Mouse (Mus musculus): ENCODE measurements around the gene Ksr2. TPM values are rescaled to one million over a fixed set of nuclear protein-coding genes. Genes with fewer than 3 reads are reported as not detected.

The Ksr2 gene
- polyA plus RNA-seq, 1 experiment, result 0.30 TPM

DNA sequence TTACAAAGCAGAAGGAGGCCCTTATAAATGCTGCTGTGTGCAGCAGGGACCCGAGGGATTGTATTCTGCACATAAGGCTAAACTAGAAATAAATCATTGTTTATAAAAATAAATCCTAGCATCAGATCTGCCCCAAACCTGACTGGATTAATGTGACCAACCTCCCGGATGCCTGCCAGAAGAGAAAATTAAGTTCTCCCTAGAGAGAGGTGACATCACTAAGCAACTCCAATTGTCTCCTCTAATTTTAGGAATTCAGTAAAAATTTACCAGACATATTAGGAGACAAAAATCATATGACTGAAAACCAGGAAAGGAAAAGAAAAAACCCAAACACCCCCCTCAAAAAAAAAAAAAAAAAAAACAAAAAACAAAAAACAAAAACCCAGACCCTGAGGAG is 221.4 kb downstream of the Ksr2 start:
- Histone ChIP-seq H3K36me3 (ENCODE audit: control insufficient read depth, insufficient read depth, low read length) (no peaks in the 10 kb centered on the region), H3K4me1 (ENCODE audit: control insufficient read depth, insufficient read depth, insufficient read length) (no peaks in the 10 kb centered on the region), H3K27ac (ENCODE audit: insufficient read depth, low read length) (no peak overlapping the region), H3K4me3 (ENCODE audit: extremely low read depth, insufficient read depth, insufficient read length) (no peak overlapping the region), H3K27me3 (ENCODE audit: control insufficient read depth, insufficient read depth, low read length) (no peaks in the 10 kb centered on the region)
- TF ChIP-seq POLR2A (IDR thresholded peaks at IDR 0.05; ENCODE audit: low read depth, low read length) (no peak), CTCF (IDR thresholded peaks at IDR 0.05; ENCODE audit: extremely low read depth, insufficient read depth, insufficient read length, insufficient replicate concordance) (no peak)
- 84% methylated on average over 2 of the region's 2 CpGs for WGBS
- DNase-seq (ENCODE audit: low read depth in 1 of 2, low spot score in 2 of 2), result no peak

DNA sequence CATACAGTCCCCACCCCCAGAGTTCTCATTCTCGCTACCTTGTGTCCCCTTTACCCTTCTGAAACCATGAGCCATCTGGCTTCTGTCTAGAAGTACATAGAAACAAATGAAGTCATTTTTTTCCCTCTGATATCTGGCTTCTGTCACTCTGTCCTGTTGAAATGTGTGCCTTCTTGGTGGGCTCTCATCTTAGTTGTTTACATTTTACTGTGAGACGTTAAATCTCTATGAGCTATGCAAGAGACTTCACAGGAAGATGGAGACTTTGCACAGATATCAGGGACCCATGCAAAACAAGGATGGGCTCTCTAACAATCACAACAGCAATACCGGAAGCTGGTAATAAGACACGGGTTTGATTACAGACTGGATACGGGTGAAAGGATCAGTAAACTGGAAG is 222.0 kb downstream of the Ksr2 start:
- 83% methylated on average over 5 of the region's 5 CpGs for WGBS
- Histone ChIP-seq H3K4me1 (ENCODE audit: control insufficient read depth, insufficient read depth, insufficient read length) (no peaks in the 10 kb centered on the region), H3K36me3 (ENCODE audit: control insufficient read depth, insufficient read depth, low read length) (no peaks in the 10 kb centered on the region), H3K27me3 (ENCODE audit: control insufficient read depth, insufficient read depth, low read length) (no peaks in the 10 kb centered on the region), H3K4me3 (ENCODE audit: extremely low read depth, insufficient read depth, insufficient read length) (no peak overlapping the region), H3K27ac (ENCODE audit: insufficient read depth, low read length) (no peak overlapping the region)
- no peak for DNase-seq (ENCODE audit: low read depth in 1 of 2, low spot score in 2 of 2)
- TF ChIP-seq POLR2A (IDR thresholded peaks at IDR 0.05; ENCODE audit: low read depth, low read length) (no peak), CTCF (IDR thresholded peaks at IDR 0.05; ENCODE audit: extremely low read depth, insufficient read depth, insufficient read length, insufficient replicate concordance) (no peak)

- Histone ChIP-seq H3K36me3 (ENCODE audit: control insufficient read depth, insufficient read depth, low read length) (no peaks in the 10 kb centered on the region), H3K4me1 (ENCODE audit: control insufficient read depth, insufficient read depth, insufficient read length) (no peaks in the 10 kb centered on the region), H3K4me3 (ENCODE audit: extremely low read depth, insufficient read depth, insufficient read length) (no peak overlapping the region), H3K27ac (ENCODE audit: insufficient read depth, low read length) (no peak overlapping the region), H3K27me3 (ENCODE audit: control insufficient read depth, insufficient read depth, low read length) (no peaks in the 10 kb centered on the region)
- TF ChIP-seq POLR2A (IDR thresholded peaks at IDR 0.05; ENCODE audit: low read depth, low read length) (no peak), CTCF (IDR thresholded peaks at IDR 0.05; ENCODE audit: extremely low read depth, insufficient read depth, insufficient read length, insufficient replicate concordance) (no peak)
- no peak for DNase-seq (ENCODE audit: low read depth in 1 of 2, low spot score in 2 of 2)
- WGBS, result 86% methylated on average over 6 of the region's 6 CpGs
These were observed 227.8 kb downstream of the Ksr2 start for GRCm38 (mm10) chr5:117641585-117641984.

GRCm38 (mm10) chr5:117651238-117651886 is 237.6 kb downstream of the Ksr2 start:
- Histone ChIP-seq H3K27me3 (ENCODE audit: control insufficient read depth, insufficient read depth, low read length) (no peaks in the 10 kb centered on the region), H3K27ac (ENCODE audit: insufficient read depth, low read length) (no peak overlapping the region), H3K4me1 (ENCODE audit: control insufficient read depth, insufficient read depth, insufficient read length) (no peaks in the 10 kb centered on the region), H3K36me3 (ENCODE audit: control insufficient read depth, insufficient read depth, low read length) (no peaks in the 10 kb centered on the region), H3K4me3 (ENCODE audit: extremely low read depth, insufficient read depth, insufficient read length) (no peak overlapping the region)
- DNase-seq (ENCODE audit: low read depth in 1 of 2, low spot score in 2 of 2), result no peak
- 82% methylated on average over 14 of the region's 14 CpGs for WGBS
- TF ChIP-seq CTCF (IDR thresholded peaks at IDR 0.05; ENCODE audit: extremely low read depth, insufficient read depth, insufficient read length, insufficient replicate concordance) (no peak), POLR2A (IDR thresholded peaks at IDR 0.05; ENCODE audit: low read depth, low read length) (no peak)

GRCm38 (mm10) chr5:117658641-117659040 is 244.8 kb downstream of the Ksr2 start:
- TF ChIP-seq POLR2A (IDR thresholded peaks at IDR 0.05; ENCODE audit: low read depth, low read length), result no peak
- no peak for TF ChIP-seq CTCF (IDR thresholded peaks at IDR 0.05; ENCODE audit: extremely low read depth, insufficient read depth, insufficient read length, insufficient replicate concordance)
- Histone ChIP-seq H3K36me3 (ENCODE audit: control insufficient read depth, insufficient read depth, low read length) (no peaks in the 10 kb centered on the region), H3K4me3 (ENCODE audit: extremely low read depth, insufficient read depth, insufficient read length) (no peak overlapping the region), H3K27me3 (ENCODE audit: control insufficient read depth, insufficient read depth, low read length) (no peaks in the 10 kb centered on the region), H3K4me1 (ENCODE audit: control insufficient read depth, insufficient read depth, insufficient read length) (no peaks in the 10 kb centered on the region), H3K27ac (ENCODE audit: insufficient read depth, low read length) (no peak overlapping the region)
- WGBS, result 74% methylated on average over 6 of the region's 6 CpGs
- DNase-seq (ENCODE audit: low read depth in 1 of 2, low spot score in 2 of 2), result no peak

DNA sequence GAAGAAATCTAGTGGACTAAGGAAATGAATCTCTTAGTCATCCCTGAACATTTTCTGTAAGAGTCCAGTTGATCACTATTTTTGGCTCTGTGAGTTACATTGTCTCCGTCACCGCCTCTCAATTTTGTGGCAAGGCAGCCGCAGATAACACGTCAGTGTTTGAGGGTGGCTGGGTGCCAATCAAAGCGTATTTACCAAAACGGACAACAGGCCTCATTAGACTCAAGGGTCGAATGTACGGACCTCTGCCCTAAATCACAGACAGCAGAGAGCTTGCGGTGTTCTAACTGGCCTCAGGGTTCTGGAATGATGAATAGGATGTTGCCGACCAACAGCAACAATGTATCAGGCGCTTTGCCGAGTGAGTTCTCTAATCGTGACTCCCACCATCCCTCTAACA is 245.8 kb downstream of the Ksr2 start:
- no peak for DNase-seq (ENCODE audit: low read depth in 1 of 2, low spot score in 2 of 2)
- no peak for TF ChIP-seq CTCF (IDR thresholded peaks at IDR 0.05; ENCODE audit: extremely low read depth, insufficient read depth, insufficient read length, insufficient replicate concordance)
- no peak for TF ChIP-seq POLR2A (IDR thresholded peaks at IDR 0.05; ENCODE audit: low read depth, low read length)
- Histone ChIP-seq H3K4me1 (ENCODE audit: control insufficient read depth, insufficient read depth, insufficient read length) (no peaks in the 10 kb centered on the region), H3K27me3 (ENCODE audit: control insufficient read depth, insufficient read depth, low read length) (no peaks in the 10 kb centered on the region), H3K4me3 (ENCODE audit: extremely low read depth, insufficient read depth, insufficient read length) (no peak overlapping the region), H3K36me3 (ENCODE audit: control insufficient read depth, insufficient read depth, low read length) (no peaks in the 10 kb centered on the region), H3K27ac (ENCODE audit: insufficient read depth, low read length) (no peak overlapping the region)
- 83% methylated on average over 13 of the region's 13 CpGs for WGBS

- WGBS, result 8% methylated on average over 9 of the region's 9 CpGs
- Histone ChIP-seq H3K4me3 (ENCODE audit: extremely low read depth, insufficient read depth, insufficient read length) (no peak overlapping the region), H3K27me3 (ENCODE audit: control insufficient read depth, insufficient read depth, low read length) (no peaks in the 10 kb centered on the region), H3K27ac (ENCODE audit: insufficient read depth, low read length) (no peak overlapping the region), H3K4me1 (ENCODE audit: control insufficient read depth, insufficient read depth, insufficient read length) (no peaks in the 10 kb centered on the region), H3K36me3 (ENCODE audit: control insufficient read depth, insufficient read depth, low read length) (no peaks in the 10 kb centered on the region)
- no peak for TF ChIP-seq POLR2A (IDR thresholded peaks at IDR 0.05; ENCODE audit: low read depth, low read length)
- no peak for DNase-seq (ENCODE audit: low read depth in 1 of 2, low spot score in 2 of 2)
These were observed 251.4 kb downstream of the Ksr2 start for GRCm38 (mm10) chr5:117665181-117665580.

All from spleen, adult 2 months (tissue).